Mouse (Mus musculus): ENCODE results near the gene Bglap. TPM values are rescaled to one million over a fixed set of nuclear protein-coding genes. Genes with fewer than 3 reads are reported as not detected.
"Not testable (repeated sequence)": the region's sequence is repeated elsewhere in the genome, so short reads cannot be mapped to it uniquely, and the experiment has no call there.

The Bglap gene
- total RNA-seq (2021) (1 to 10 TPM in 1 of 2 experiments, under 1 TPM in 1; 0.86 to 3.4 TPM), polyA plus RNA-seq (2012; rRNA removed) (1.1 TPM in 1 of 2 replicates, not detected in the other)
- long read RNA-seq, partial matches to known transcripts = 0 of 1 reads
- long read RNA-seq, other reads (novel, unspliced or antisense) = 0 of 1 reads

- no peak for DNase-seq
These were observed at the start of gene Bglap for GRCm38 (mm10) chr3:88384364-88384763. Bglap (minus strand) TSS chr3:88384464.

DNA sequence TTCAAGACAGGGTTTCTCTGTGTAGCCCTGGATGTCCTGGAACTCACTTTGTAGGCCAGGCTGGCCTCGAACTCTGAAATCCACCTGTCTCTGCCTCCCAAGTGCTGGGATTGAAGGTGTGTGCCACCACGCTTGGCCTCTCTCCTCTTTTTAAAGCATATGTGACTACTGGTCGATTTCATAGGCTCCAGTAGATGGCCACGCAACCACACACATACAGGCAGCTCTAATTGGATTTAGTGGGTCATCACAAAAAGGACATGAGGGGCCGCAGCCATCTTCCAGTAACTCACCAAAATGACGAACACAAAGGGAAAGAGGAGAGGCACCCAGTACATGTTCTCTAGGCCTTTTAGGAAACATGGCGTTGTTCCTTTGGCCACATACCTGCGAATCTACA lies 44.4 kb upstream of the Bglap start:
- not testable (repeated sequence) for DNase-seq

GRCm38 (mm10) chr3:88427342-88427905 lies 43.2 kb upstream of the Bglap start:
- DNase-seq = peak; percentile 69

DNA sequence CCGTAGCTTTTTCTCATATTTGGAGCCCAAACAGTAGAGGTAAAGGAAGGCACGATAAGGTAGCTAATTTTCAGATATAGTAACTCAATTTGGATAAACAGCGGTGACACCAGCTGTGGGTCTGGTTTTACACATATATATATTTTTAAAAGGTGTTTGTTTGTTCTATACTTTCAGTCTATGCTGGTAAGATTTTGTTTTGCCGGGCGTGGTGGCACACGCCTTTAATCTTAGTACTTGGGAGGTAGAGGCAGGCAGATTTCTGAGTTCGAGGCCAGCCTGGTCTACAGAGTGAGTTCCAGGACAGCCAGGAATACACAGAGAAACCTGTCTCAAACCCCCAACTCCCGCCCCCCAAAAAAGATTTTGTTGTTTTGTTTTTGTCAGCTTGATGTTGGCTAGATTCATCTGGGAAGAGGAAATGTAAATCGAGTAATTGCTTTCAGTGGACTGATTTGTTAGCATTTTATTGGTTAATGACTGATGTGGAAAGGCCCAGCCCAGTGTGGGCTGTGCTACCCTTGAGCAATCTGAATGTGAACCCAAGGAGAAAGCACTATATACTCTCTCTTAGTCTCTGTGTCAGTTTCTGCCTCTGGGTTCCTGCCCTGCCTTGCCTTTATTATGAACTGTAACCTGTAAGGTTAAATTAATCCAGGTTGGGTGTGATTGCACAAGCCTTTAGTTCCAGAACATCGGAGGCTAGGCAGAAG lies 41.6 kb upstream of the Bglap start:
- DNase-seq = no peak

DNA sequence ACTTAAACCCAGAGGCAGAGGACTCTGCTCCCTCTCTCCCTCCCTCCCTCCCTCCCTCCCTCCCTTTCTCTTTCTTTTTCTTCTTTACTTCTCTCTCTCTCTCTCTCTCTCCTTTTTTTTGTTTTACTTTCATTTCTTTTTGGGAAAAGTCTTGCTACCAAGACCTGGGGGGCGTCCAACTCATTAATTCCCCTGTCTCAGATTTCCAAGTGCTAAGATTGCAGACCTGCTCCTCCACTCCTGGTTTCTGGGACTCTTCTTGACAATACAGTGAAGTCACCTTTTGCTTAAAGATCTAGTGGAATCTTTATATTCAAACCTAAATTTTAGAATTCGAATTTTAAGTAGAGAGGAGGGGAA lies 41.0 kb upstream of the Bglap start:
- DNase-seq = no peak

- DNase-seq = peak; percentile 98
These were observed 40.5 kb upstream of the Bglap start, which contains the start of gene Slc25a44 for GRCm38 (mm10) chr3:88424605-88425329. Slc25a44 (minus strand) TSS chr3:88425139.

DNA sequence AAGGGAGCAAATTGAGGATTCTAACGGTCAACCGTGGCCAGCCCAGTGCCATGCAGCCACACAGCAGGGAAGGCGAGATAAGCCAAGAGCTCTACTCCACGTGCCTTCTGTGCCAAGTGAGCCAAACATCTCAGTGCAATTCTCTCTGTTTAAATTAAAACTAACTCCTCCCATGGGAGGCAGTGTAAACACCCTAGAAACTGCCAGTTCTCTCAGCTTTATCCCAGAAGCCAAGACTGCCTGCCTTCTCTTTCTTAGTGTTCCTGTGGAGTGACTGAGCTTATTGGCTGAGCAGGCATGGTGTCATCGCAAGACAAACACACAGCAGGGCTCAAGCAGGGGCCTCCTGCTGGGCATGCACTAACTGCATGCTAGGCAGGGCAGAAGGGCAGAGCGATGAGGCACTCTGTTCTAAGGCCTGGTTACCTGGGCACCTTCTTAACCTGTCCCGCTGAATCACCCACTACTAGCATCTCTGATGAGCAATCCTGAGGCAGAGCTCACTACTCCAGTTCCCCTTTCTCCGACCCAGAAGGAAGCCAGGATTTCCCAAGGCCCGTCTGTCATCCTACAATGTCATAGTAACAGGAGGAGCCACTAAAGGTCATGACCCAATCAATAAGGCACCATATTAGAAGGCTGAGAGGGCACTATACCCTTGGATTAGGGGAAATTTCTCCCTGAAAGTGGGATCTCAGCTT lies 37.9 kb upstream of the Bglap start:
- no peak for DNase-seq

- no peak for DNase-seq
These were observed 36.5 kb upstream of the Bglap start for GRCm38 (mm10) chr3:88420771-88421170.

GRCm38 (mm10) chr3:88418016-88418415 lies 33.8 kb upstream of the Bglap start:
- no peak for DNase-seq

- no peak for DNase-seq
These were observed 31.4 kb upstream of the Bglap start for GRCm38 (mm10) chr3:88415668-88416067.

DNA sequence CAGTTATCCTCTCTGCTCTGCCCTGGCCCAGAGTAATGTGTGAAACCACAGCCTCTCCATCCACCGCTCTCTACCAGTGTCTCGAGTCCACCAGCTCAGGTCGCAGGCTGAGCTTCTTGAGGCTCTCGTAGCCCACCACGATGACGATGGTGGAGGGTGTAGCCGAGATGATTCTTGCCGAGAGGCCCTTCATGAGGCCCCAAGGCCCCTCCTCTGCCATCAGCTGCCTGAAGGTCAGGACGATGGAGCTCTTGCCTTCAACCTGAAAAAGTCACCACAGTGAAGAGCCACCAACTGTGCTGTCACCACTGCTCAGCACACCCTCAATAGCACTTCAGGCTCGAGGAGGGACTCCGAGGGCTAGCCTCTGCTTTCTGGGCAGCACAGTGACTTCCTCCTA lies 28.4 kb upstream of the Bglap start:
- no peak for DNase-seq

DNA sequence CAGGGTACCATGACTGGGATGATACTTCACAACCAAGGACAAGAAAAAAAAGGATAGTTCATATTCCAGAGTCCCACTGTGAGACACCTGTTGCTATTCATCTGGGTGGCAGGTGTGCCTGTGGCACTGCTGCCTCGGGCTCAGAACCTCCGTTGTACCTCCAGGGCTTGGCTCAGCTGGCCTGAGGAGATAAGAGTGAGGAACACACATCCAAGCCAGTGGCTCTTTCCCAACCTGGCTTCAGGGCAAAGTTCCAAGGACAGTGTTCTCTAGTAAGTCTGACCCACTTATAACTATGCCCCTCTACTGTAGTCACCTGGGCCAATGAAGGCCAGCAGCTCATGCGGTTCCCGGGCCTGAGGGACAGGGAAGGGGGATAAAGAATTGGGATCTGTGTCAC lies 27.4 kb upstream of the Bglap start:
- DNase-seq = peak; percentile 76

DNA sequence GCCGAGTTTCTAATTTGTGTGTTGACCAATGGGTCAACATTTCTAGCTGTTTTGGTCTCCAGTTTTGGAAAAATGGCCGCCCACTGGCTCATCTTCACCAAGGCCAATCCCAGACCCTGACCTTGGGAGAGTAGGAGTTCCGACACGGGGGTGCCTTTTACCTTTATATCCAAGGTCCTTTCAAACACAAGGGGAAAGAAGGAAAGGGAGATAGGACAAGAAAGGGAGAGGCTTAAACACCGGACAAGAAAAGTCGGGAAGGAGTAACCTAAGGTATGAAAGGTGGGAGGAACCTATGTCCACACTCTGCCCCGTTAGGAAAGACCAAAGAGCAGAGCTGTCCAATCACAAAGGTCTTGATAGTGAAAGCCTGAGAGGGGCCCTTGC lies 26.4 kb upstream of the Bglap start:
- DNase-seq = no peak

- DNase-seq = peak; percentile 97
These were observed 25.7 kb upstream of the Bglap start, which contains the start of gene Pmf1 for GRCm38 (mm10) chr3:88409741-88410644. Pmf1 (minus strand) TSS chr3:88410331.

- DNase-seq = no peak
These were observed 24.7 kb upstream of the Bglap start for GRCm38 (mm10) chr3:88408953-88409352.

DNA sequence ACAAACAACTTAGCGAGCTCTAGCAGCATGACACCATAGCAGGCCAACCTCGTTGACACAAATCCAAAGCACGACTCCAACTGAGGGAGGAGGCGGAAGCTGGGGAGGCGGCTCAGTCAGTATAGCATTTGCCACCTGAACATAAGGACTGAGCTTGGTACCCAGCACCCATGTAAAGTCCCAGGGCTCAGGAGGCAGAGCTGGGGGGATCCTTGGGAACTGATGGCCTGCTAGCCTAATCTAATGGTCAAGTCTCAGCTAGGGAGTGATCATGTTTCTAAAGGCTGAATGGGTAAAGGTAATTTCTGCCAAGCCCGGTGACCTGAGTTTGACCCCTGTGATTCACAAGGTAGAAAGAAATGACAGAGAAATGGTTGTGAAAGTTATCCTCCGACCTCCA lies 23.3 kb upstream of the Bglap start:
- no peak for DNase-seq

DNA sequence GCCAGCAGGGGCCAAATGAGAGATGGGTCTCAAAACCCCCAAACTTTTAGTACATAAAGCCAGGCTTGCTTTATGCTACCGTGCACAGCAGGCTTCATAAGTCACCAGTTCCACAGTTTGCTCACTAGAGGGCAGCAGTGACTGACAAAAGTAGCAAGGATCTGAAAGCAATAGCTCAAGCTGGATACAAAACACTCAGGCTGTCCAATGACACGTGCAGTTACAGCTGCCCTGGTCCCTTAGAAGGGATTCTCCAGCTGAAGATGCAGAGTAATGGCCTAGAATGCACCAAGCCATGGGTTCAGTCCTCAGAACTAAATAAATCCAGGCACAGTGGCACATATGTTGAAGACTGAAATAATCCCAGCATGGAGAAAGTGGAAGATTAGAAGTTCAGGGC lies 22.8 kb upstream of the Bglap start:
- peak; percentile 66 for DNase-seq

- no peak for DNase-seq
These were observed 19.4 kb upstream of the Bglap start for GRCm38 (mm10) chr3:88403522-88404230.

- no peak for DNase-seq
These were observed 14.4 kb upstream of the Bglap start for GRCm38 (mm10) chr3:88398666-88399065.

GRCm38 (mm10) chr3:88395742-88396141 lies 11.5 kb upstream of the Bglap start:
- DNase-seq = no peak

- no peak for DNase-seq
These were observed 11.0 kb upstream of the Bglap start for GRCm38 (mm10) chr3:88395288-88395687.

All from adrenal gland, adult 2 months (tissue).